Mouse (Mus musculus) yolk sac, embryonic 10.5 days (tissue): Measurements from ENCODE around the gene Ppp4r1.
A peak's percentile ranks its signal among the peaks of the same experiment; 100 is the strongest.

Experiments used
- DNase-seq: peaks from one replicate; pipeline ENCODE4 v3.0.0-alpha.2; 2017; ENCODE audit warnings: low spot score

The Ppp4r1 gene

DNA sequence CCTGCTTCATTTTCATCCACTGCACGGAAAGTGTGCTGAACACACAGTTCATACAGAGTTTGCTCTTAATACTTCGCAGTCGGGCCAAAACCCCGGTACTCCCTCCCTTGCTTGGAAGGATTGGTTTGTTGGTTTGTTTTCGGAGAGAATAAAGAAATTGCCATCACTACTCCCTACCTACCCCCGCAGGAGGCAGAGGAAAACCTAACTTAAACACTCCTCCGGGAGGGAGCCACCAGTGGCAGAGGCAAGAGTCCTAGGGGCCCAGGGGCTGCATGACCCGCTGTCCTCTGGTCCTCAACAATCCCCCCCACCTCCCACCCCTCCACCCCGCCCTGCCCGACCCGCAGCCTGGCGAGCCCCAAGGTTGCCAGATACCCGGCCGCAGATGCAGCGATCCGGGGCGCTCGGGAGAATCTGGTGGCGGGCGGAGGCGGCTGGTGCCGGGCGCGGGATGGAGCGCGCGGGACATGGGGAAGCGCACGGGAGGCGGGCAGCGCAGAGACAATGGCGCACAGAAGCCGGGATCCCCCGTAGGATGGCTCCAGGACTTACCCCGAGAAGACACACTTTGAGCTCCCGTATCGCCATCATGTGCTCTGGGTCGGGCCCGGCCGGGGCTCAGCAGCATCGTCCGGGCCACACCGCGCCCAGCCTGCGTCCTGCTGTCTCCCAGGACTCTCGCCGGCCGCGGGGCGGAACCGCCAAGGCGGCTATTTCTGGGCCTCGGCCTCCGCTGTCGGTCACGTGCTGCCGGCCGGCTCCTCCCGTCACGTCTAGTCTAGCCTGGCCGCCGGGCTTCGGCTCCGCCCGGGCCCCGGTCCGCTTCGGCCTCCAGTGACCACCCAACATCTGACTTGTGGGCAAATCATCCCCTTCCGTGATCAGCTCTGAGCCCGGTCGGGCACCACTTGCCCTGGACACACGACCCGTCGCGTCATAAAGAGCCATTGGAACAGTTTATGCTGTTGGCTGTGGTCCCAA lies 10.1 kb upstream of the Ppp4r1 start, which contains the start of gene Rab31:
Gene Rab31, minus strand, starts transcription at position 802 of the 984 bp plus-strand sequence.
- DNase-seq = peak; percentile 77

DNA sequence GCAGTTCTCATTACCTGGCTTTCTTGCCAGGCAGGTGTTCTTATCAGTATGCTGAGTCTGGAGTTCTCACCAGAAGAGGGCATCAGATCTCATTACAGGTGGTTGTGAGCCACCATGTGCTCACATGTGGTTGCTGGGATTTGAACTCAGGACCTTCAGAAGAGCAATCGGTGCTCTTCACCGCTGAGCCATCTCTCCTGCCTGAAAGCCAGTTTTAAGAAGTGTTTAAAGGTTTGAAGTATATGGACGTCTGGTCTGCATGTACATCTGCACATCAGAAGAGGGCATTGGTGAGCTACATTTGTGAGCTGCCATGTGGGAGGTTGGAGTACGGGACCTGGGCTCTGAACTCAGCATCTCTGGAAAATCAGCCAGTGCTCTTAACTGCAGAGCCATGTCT lies 8.8 kb upstream of the Ppp4r1 start:
- peak; percentile 11 for DNase-seq

DNA sequence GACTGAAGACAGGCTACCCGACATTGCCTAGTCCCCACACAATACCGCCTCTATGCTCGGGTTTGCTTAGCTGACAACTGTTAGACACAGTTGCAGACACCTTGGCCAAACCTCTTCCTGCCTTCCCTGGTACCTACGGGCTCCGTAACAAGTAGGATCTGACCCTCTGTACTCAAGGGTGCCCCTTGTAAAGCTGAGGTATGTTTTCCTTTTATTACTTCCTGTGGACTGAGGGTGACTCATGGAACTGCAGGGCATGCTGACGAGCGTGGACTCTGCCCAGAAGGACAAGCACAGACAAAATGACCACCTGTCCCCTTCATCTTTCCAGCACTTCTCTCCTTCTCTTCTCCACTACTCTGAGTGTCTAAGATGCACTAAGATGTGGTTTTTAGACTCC lies 7.9 kb upstream of the Ppp4r1 start:
- peak; percentile 69 for DNase-seq

DNA sequence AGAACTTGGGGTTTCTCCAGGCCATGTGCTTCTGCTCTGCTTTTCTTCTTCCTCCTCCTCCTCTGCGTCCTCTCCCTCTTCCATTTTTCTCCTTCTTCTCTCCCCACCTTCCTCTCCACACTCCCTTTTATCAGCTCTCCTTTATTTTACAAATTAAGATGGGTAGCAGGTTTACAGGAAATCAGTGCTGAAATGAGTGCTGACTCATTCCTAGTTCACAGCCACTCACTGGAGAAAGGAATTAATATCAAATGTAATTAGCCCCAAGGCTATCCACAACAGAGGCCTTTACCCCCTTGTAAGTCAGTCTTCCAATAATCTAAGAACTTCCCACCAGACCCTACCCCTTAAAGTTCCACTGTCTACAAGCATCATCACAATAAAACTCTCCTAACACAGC lies 6.1 kb upstream of the Ppp4r1 start:
- DNase-seq = no peak

DNA sequence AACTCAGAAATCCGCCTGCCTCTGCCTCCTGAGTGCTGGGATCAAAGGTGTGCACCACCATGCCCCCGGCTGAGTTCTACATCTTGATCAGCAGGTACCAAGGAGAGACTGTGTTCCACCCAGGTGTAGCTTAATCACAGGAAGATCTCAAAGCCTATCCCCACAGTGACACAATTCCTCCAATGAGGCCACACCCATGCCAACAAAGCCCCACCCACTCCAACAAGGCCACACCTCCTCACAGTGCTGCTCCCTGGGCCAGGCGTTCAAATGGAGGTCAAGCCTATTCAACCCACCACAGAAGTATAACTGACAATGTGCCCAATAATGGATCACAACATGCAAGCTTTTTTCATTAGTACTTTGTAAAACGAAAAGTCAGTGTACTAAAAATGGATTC lies 4.9 kb upstream of the Ppp4r1 start:
- DNase-seq = peak; percentile 29

DNA sequence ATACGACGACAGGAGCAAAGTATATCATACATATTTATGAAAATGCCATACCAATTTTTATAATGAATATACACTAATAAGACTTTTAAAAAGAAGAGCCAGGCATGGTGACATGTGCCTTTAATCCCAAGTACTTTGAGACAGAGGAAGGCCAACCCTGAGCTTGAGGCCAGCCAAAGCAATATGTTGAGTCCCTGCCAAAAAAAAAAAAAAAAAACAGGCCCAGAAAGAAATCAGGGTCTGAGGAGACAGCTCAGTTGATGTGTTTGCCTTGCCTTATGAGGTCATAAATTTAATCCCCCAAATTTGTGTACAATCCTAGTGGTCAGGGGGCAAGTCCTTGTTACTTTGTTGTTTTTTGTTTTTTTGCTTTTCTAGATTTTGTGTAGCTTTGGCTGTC lies 1.4 kb upstream of the Ppp4r1 start:
- DNase-seq = no peak

DNA sequence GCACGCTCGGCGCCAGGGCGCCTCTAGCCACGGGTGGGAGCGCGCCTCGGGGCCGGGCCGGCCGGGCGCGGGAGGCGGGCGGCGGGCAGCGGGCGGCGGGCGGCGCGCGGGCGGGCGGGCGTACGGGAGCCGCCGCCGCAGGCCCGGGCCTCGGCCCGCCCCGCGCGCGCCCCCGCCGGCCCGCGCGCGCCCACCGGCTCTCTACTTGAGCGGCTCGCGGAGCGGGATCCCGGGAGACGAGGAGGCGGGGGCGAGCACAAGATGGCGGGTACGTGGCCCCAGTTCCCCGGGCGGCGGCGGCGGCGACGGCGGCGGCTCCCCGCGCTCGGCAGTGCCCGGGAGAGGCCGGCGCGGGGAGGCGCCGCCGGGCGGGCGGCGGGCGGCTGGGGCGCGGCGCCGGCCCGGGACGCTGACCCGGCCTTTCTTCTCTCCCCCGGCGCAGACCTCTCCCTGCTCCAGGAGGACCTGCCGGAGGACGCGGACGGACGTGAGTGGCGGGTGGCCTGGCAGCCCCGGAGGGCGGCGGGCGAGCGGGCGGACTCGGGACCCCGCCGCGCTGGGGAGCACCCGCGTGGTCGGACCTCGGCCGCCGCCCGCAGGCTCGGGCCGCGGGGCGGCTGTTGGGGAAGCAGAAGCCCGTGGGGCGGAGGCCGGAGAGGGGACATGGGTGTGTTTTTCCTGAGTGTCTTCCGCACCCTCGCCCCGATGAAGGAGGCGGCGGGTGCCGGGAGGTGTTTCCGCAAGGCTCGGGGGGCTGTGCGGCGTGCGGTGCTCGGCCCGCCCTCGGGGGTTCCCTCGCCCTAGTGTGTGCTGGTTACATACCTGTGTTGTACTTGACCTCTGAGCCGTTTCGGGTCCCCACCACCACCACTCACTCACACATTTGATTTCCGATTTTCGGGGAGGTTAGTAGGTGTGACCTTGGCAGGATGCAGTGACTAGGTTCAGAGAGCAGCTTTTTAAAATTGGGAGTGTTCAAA lies 1.1 kb downstream of the Ppp4r1 start:
- DNase-seq = peak; percentile 66

DNA sequence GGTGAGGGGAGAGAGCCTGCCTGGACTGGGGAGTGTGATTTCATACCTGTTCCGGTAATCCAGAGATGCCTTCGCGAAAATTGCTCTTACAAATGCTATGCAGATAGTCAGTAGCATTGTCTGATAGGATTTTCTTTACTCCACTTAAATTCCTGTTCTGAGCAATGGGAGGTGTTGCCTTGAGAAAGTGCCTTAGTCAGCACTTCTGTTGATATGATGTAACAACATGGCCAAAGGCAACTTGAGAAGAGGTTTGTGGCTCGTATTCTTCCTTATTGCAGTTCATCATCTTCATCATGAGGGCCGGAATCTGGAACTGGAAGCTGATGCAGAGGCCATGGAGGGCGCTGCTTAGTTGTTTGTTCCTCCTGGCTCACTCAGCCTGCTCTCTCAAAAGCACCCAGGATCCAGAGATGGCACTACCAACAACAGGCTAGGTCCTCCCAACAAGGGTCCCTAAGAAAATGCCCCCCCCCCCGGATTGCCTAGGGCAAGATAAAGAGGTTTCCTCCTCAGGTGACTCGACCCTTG lies 2.3 kb downstream of the Ppp4r1 start:
- DNase-seq = peak; percentile 17

DNA sequence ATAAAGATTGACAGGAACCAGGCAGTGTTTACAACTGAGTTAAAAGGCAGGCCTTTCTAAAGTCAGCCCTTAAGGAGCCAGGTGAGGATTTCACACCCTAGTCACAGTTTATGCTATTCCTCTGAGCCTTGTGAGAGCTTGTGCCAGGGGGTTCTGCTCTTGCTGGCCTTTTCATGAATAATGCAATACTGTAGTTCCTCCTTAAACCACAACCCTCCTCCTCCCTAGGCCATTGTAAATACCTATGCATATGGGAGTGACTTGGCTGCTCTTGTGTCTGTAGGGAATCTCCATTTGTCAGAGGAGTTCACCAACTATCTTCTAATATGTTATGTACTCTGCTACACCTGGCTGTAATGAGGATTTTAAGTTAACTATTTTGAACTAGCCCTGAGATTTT lies 3.3 kb downstream of the Ppp4r1 start:
- no peak for DNase-seq

DNA sequence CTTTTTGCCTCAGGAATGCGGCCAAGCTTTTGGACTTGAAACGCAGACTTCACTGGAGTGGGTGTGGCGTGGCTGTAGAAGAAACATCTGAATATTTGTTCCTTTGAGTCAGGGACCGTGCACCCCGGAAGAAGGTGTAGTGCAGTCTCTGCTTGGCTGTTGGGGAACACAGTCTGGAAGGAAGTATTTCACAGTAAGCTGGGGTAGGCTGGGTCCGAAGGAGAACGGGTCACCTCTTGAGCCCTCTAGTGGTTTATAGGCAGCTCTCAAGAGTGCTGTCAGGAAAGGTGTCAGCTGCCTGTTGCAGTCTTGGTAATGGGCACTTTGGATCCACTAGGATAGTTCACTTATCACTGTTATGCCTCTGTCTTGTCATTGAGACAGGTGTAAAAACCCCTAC lies 3.9 kb downstream of the Ppp4r1 start:
- no peak for DNase-seq

DNA sequence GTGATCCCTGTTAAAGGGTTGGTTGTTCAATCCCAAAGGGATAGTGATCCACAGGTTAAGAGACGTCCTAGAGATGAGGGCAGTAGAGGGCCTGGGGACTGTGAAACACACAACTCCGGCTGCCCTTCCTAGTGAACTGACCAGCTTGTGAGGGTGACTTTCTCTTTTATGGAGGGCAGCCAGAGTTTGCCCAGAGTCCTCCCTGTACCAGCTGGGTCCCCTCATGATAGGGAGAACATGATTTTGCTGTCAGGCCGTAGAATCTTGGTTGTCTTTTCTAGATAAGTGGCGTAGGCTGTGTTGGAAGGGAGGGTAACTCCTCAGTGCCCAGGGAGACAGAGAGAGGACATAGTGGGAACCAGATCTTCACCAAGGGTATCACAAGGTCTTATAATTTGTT lies 4.9 kb downstream of the Ppp4r1 start:
- DNase-seq = no peak

DNA sequence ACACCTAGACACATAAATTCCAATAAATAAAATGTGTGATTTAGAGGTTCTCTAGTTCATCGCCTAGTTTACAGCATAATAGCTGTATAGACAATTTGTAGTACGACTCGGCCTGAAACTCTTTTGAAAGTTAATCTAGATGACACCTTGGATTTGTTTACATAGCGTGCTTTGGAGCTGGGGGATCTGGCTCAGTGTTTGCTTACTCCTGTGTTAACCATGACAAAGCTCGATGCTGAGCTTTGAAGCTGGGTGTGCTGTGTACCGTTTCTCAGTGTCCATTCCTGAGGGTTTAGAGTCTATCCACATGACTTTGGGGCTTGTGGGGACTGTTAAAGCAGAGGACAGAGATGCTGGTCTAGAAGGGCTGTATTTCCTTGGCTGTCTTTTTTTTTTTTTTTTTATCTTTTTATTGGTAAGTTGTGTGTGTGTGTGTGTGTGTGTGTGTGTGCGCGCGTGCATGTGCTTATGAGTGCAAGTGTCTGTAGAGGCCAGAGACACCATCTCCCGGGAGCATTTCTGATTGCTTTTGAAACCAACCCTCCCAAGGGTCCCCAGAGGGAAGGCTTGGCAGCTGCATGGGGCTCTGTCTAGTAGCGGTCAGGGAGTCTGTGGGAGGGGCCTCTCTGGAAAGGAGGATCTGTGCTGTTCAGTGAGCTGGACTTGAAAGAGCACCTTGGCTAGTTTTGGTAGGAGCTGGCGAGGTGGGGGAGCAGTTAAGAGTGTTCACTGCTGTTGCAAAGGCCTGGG lies 6.3 kb downstream of the Ppp4r1 start:
- DNase-seq = peak; percentile 68

DNA sequence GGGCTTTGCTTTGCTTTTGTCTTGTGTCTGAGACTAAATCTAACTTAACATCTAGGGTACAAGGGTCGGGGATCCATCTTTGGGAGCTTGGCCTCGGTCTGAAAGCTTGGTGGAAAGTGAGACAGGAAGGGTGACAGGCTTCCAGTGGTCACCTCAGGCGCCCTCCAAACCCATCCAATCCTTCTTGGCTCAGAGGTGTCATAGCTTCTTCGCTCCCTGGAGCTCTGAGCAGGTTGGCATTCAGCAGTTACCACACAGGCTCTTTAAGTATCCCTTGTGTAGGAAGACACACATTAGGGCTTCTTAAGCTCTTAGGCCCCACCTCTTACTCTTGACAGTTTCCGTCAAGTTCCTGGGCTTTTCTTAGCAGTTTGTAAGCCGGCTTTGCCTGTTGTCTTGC lies 7.2 kb downstream of the Ppp4r1 start:
- no peak for DNase-seq

DNA sequence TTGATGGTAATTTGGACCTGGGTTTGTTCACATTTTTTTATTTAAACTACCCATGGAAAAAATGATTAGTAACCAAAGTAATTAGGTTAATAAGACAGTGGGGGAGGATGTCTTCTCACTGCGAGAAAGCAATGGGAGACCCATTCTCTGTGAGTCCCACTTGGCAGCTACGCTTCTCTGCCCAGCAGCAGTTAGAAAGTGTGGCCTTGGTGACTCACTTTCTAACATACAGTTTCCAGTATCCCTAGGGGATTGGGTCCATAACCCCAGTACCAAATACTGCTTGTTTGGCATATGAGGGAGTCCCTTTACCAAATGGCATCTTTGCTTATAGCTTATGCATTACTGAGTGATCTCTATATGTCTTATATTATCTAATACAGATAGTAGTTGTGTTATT lies 8.8 kb downstream of the Ppp4r1 start:
- no peak for DNase-seq

DNA sequence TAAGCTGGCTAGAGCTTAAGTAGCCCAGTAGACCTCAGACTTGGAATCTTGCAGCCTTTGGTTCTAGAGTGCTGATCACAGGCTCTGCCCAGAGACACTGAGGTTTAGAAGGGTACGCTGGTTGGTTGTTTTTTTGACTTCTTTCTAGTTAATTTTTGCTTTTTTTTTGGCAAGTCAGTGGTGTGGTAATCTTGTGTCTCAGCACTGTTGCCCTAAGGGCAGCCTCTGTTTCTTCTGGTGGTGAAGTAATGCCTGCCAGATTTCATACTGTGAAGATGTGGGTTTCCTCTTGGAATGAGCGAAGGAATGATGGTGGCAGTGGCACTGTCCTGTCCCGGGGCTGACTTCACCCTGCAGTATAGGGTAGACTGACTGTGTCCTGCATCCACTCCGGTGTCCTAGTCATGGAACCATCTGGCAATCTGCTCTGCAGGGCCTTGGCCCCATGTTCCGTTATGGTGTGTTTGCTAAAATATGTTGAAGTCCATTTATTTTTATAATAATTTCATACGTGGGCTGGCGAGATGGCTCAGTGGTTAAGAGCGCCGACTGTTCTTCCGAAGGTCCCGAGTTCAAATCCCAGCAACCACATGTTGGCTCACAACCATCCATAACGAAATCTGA lies 11.0 kb downstream of the Ppp4r1 start:
- DNase-seq = no peak

DNA sequence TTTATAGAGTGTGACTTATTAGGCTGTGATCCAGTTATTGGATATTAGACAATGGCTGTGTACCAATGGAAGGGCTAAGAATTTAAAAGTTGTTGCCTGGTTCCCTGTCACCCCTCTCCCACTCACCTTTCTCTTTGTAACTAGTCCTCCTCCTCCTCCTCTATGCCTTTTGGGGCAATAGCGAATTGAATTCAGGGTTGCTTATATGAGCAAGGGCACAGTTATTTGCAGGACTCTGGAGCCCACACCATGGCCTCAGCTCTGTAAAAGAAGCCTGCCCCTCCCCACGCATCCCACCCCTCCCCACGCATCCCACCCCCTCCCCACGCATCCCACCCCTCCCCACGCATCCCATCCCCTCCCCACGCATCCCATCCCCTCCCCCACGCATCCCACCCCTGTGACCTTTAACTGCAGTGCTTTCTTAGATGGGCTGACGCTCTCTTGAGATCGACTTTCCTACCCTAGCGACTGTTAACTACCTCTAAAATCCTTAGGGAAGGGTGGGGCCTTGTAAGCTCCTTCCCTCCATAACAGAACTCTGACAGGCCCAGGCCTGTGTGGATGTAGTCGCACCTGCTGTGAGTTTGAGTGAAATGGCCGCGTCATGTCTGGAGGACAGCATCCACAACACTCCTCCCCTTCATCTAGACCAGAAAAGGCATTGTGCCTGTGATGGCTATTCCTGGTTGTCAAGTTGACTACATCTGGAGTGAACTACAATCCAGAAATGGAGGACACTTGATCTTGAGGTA lies 11.9 kb downstream of the Ppp4r1 start:
- DNase-seq = no peak

DNA sequence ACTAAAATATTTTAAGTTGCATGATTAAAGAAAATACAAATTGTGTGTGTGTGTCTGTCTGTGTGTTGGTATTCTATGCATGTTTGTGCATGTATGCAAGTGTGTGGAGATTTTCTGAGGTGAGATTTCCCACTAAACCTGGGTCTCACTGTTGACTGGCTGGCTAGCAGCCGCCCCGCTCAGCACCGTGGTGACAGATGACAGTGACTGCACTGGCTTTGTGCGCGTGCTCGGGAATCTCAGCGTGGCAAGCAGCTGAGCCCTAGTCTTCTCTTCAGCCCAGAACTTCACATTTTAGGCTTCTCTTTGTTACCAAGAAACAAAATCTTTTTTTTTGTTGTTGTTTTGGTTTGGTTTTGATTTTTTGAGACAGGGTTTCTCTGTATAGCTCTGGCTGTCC lies 13.7 kb downstream of the Ppp4r1 start:
- DNase-seq = no peak

DNA sequence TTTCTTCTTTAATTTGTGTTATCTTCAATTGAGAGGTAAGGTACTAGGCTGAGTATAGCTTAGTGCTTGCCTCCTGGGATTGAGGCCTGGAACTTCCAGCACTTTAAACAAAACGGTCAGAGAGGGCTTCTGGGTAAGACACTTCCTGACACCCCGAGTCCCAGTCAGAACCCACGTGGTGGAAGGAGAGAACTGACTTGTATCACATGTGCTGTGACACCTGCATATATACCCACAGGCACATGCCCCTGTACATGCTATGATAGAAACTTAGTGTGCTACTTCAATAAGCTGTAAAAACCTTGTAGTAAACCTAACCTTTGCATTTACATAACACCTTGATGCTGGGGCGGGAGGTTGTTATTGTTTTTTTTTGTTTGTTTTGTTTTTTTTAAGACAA lies 16.1 kb downstream of the Ppp4r1 start:
- DNase-seq = no peak

DNA sequence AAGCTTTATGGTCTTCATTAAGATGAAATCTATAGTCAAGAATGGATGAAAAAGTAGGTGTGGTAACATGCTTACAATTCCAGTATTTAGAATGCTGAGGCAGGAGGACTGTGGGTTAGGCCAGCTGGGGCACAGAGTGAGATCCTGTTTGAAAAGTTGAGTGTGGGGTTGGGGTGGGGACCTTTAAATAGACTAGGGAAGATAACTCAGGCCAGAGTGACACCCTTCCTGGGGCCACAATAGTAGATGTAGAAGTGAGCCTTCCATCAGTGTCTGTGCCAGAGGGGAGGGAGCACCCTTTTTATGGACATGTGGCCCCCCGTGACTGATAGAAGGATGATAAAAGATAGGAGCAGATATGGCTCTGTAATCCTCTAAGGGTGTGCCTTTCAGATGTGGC lies 17.0 kb downstream of the Ppp4r1 start:
- no peak for DNase-seq

DNA sequence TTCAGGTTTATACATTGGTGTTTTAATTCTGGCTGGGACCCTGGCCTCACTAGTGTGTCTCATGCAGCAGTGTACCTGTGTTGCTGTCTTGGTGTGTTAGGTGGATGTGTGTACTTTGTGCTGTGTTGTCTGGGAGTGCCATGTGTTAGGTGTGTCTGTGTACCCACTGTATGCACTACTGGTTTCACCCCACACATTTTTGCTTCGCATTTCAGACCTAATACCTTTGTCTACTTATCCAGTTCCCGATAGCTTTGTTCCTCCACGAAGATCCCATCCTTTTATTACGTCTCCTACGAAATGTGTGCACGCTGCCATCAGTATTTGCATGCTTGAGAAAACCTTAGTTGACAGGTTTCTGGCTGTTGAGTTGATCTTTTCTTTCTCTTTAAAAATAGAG lies 18.1 kb downstream of the Ppp4r1 start:
- no peak for DNase-seq

DNA sequence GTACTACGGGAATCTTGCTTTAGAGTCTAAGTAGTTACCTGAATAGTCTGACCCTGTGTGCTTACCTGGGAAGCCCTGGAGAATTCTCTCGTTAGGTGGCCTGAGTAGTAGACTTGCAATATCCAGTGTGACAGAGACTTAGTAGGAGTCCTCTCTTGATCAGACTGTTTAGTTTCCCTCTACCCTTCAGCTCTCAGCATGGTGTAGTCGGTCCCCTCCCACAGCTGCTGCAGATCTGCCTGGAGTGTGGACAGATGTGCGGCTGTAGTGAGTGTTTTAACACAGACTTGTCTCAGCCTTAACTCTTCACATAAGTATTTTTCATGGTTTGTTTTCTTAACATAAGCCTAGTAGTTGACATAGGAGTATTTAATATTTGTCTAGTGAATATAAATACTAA lies 19.7 kb downstream of the Ppp4r1 start:
- no peak for DNase-seq
